Mouse (Mus musculus) embryonic facial prominence, embryonic 11.5 days (tissue): ENCODE measurements around the gene Slit3. TPM values are rescaled to one million over a fixed set of nuclear protein-coding genes. Genes with fewer than 3 reads are reported as not detected.

Source experiments
- ATAC-seq: fragments of 200-750 bp; cut with Nextera tagmentation; replicated peaks from 2 replicates; pipeline ENCODE4 v1.8.0; 2017; ENCODE audit warnings: low read depth; ENCODE audit not compliant: insufficient number of reproducible peaks, low FRiP score, low TSS enrichment
- DNase-seq: peaks from one replicate; pipeline ENCODE4 v3.0.0-alpha.2; 2015; ENCODE audit warnings: low spot score
- H3K27ac ChIP-seq: fragments of 300-500 bp; sonication (generic); replicated peaks from 2 replicates; pipeline ENCODE4 v1.5.1; 2014; ENCODE audit warnings: mild to moderate bottlenecking, low read depth, low read length, control low read depth
- H3K27me3 ChIP-seq: fragments of 300-500 bp; sonication (generic); 2 replicates; pipeline ENCODE4 v1.6.1; 2014; ENCODE audit warnings: mild to moderate bottlenecking, low read length, moderate library complexity, mixed read lengths; ENCODE audit not compliant: control insufficient read depth, insufficient read depth
- H3K36me3 ChIP-seq: fragments of 300-500 bp; sonication (generic); replicated peaks from 2 replicates; pipeline ENCODE4 v1.6.1; 2014; ENCODE audit warnings: low read depth, mild to moderate bottlenecking, low read length, moderate library complexity, mixed read lengths; ENCODE audit not compliant: control insufficient read depth, insufficient read depth
- H3K4me1 ChIP-seq: fragments of 300-500 bp; sonication (generic); 2 replicates; pipeline ENCODE4 v1.6.1; 2014; ENCODE audit warnings: low read length, mixed read lengths; ENCODE audit not compliant: control insufficient read depth, insufficient read depth
- H3K4me2 ChIP-seq: fragments of 300-500 bp; sonication (generic); 2 replicates; pipeline ENCODE4 v1.6.1; 2014; ENCODE audit warnings: low read depth, mild to moderate bottlenecking, control low read depth, low read length, moderate library complexity
- H3K4me3 ChIP-seq: fragments of 300-500 bp; sonication (generic); 2 replicates; pipeline ENCODE4 v1.5.1; 2014; ENCODE audit warnings: low read depth, low read length, control low read depth
- H3K9ac ChIP-seq: fragments of 300-500 bp; sonication (generic); replicated peaks from 2 replicates; pipeline ENCODE4 v1.6.1; 2014; ENCODE audit warnings: mild to moderate bottlenecking, control low read depth, low read length
- H3K9me3 ChIP-seq: fragments of 300-500 bp; sonication (generic); replicated peaks from 2 replicates; pipeline ENCODE4 v1.6.1; 2016; ENCODE audit warnings: mild to moderate bottlenecking, low read length, inconsistent platforms, mixed read lengths; ENCODE audit not compliant: control insufficient read depth
- WGBS: fragments of 180-500 bp; shearing (Covaris S2); extraction: QIAGEN DNeasy Blood & Tissue Kit; methylation state at CpG from one replicate; pipeline ENCODE4 v1.1.7; 2014; 5-methylcytosine and 5-hydroxymethylcytosine counted together
- polyA plus RNA-seq: library from polyadenylated mRNA; unstranded; fragments of >200 nt; fragmentation: Nextera tagmentation; extraction: Ambion mirVana; gene quantifications from 2 replicates; pipeline ENCODE4 v1.2.1, GENCODE M21; 2014

Slit3 gene
- polyA plus RNA-seq, 1 experiment from 2014 or later, result 10.5 TPM

GRCm38 (mm10) chr11:35729186-35729585, 608.2 kb downstream of the Slit3 start:
- Histone ChIP-seq H3K9ac (no peak overlapping the region), H3K9me3 (no peaks in the 10 kb centered on the region), H3K27me3 (no peaks in the 10 kb centered on the region), H3K27ac (no peak overlapping the region), H3K36me3 (no peaks in the 10 kb centered on the region), H3K4me2 (no peak overlapping the region), H3K4me1 (no peaks in the 10 kb centered on the region), H3K4me3 (no peak overlapping the region)
- ATAC-seq (no peak), DNase-seq (no peak)
- 54% methylated on average over 5 of the region's 5 CpGs for WGBS

GRCm38 (mm10) chr11:35732366-35732765, 611.3 kb downstream of the Slit3 start:
- Histone ChIP-seq H3K9me3 (no peaks in the 10 kb centered on the region), H3K4me1 (no peaks in the 10 kb centered on the region), H3K36me3 (no peaks in the 10 kb centered on the region), H3K9ac (no peak overlapping the region), H3K4me2 (no peak overlapping the region), H3K4me3 (no peak overlapping the region), H3K27ac (no peak overlapping the region), H3K27me3 (no peaks in the 10 kb centered on the region)
- no peak for DNase-seq
- WGBS, result 53% methylated on average over 1 of the region's 1 CpGs
- no peak for ATAC-seq

- Histone ChIP-seq H3K4me2 (no peak overlapping the region), H3K36me3 (no peaks in the 10 kb centered on the region), H3K9me3 (no peaks in the 10 kb centered on the region), H3K9ac (no peak overlapping the region), H3K27ac (no peak overlapping the region), H3K27me3 (no peaks in the 10 kb centered on the region), H3K4me3 (no peak overlapping the region), H3K4me1 (no peaks in the 10 kb centered on the region)
- ATAC-seq, result no peak
- 67% methylated on average over 2 of the region's 2 CpGs for WGBS
- no peak for DNase-seq
Observed at GRCm38 (mm10) chr11:35736817-35737216, 615.8 kb downstream of the Slit3 start.

GRCm38 (mm10) chr11:35737262-35737661, 616.2 kb downstream of the Slit3 start:
- Histone ChIP-seq H3K4me2 (no peak overlapping the region), H3K4me3 (no peak overlapping the region), H3K9me3 (no peaks in the 10 kb centered on the region), H3K9ac (no peak overlapping the region), H3K27me3 (no peaks in the 10 kb centered on the region), H3K36me3 (no peaks in the 10 kb centered on the region), H3K4me1 (no peaks in the 10 kb centered on the region), H3K27ac (no peak overlapping the region)
- ATAC-seq (no peak), DNase-seq (no peak)
- WGBS, result 95% methylated on average over 2 of the region's 2 CpGs

- Histone ChIP-seq H3K9me3 (no peaks in the 10 kb centered on the region), H3K4me1 (no peaks in the 10 kb centered on the region), H3K27ac (no peak overlapping the region), H3K4me2 (no peak overlapping the region), H3K36me3 (no peaks in the 10 kb centered on the region), H3K4me3 (no peak overlapping the region), H3K9ac (no peak overlapping the region), H3K27me3 (no peaks in the 10 kb centered on the region)
- whole genome bisulfite sequencing, result 71% methylated on average over 3 of the region's 3 CpGs
- ATAC-seq (no peak), DNase-seq (no peak)
Observed at GRCm38 (mm10) chr11:35738102-35738501, 617.1 kb downstream of the Slit3 start.

- WGBS, result 93% methylated on average over 6 of the region's 6 CpGs
- DNase-seq, result no peak
Observed at GRCm38 (mm10) chr11:35743586-35743985, 622.6 kb downstream of the Slit3 start.

GRCm38 (mm10) chr11:35744571-35744970, 623.5 kb downstream of the Slit3 start:
- Histone ChIP-seq H3K4me3 (no peak overlapping the region), H3K36me3 (no peaks in the 10 kb centered on the region), H3K9me3 (no peaks in the 10 kb centered on the region), H3K4me1 (no peaks in the 10 kb centered on the region), H3K27me3 (no peaks in the 10 kb centered on the region), H3K27ac (no peak overlapping the region), H3K4me2 (no peak overlapping the region), H3K9ac (no peak overlapping the region)
- WGBS, result 85% methylated on average over 6 of the region's 6 CpGs
- DNase-seq (no peak), ATAC-seq (no peak)

More at GRCm38 (mm10) chr11:35743586-35743985, 622.6 kb downstream of the Slit3 start:
- Histone ChIP-seq H3K4me1 (no peaks in the 10 kb centered on the region), H3K4me2 (no peak overlapping the region), H3K27me3 (no peaks in the 10 kb centered on the region), H3K9me3 (no peaks in the 10 kb centered on the region), H3K36me3 (no peaks in the 10 kb centered on the region), H3K4me3 (no peak overlapping the region), H3K27ac (no peak overlapping the region), H3K9ac (no peak overlapping the region)
- ATAC-seq, result no peak

GRCm38 (mm10) chr11:35750578-35750977, 629.6 kb downstream of the Slit3 start:
- no peak overlapping the region for H3K9ac ChIP-seq
- no peaks in the 10 kb centered on the region for H3K36me3 ChIP-seq
- H3K4me1 ChIP-seq, result no peaks in the 10 kb centered on the region
- no peak overlapping the region for H3K4me3 ChIP-seq
- ATAC-seq (no peak), DNase-seq (no peak)
- H3K27me3 ChIP-seq, result no peaks in the 10 kb centered on the region
- 70% methylated on average over 8 of the region's 8 CpGs for WGBS
- no peak overlapping the region for H3K4me2 ChIP-seq
- no peaks in the 10 kb centered on the region for H3K9me3 ChIP-seq
- H3K27ac ChIP-seq, result no peak overlapping the region
